Mouse (Mus musculus): ENCODE results near the gene Ncapg2.
A peak's percentile ranks its signal among the peaks of the same experiment; 100 is the strongest.

The Ncapg2 gene

DNA sequence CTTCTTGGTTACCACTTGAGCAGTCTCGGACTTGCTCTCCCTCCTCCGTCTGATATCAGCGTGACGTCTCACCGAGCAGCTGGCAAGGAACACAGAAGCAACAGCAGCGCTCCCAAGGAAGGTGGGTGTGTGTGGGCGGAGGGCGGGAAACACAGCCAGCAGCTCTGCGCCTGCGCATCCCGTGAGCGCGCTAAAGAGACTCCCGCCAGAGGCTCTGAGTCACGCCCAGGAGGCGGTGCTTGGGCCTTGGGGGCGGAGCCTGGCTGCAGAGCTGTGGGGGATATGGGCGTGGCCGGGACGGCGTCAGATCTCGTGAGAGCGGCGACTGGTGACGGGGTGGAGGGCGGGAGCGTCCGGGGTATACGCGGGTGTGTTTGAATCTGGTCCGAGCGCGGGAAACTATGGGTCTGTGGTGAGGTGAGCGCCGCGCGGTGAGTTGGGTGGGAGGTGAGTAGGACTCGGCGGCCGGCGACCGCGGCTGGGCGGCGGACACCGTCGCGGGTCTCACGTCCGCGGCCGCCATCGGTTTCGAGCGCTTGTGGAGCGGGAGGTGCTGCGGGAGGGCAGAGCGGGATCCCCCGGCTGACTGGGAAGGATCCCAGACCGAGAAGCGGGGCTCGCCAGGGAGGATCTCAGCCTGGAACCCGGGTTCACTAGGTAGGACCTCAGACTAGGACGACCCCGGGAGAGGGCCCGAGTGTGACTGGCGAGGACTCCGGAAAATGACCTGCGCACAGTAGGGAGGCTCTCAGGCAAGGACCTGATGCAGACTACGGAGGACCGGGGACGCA, at the start of gene Ncapg2:
Ncapg2 (plus strand) TSS at position 358 of the 791 bp plus-strand sequence.
- peak; percentile 100 for DNase-seq

DNA sequence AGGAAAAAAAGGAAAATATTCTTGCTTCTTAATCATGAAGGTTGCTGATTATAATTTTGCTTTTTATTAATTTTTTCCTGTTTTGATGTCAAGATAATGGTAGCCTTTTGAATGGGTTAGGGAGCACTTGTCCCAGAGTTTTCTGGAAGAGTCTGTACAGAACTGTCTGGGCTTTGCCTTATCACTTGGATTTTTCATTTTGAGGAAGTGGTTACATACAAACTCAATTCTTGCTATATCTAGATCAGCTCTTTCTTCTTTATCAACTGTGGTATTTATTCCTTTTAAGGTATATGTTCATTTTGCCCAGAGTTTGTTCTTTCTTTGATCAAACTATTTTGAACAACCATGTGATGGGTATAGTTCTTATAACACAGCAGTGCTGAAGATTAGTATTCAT, 43.1 kb upstream of the Ncapg2 start:
- DNase-seq = no peak

DNA sequence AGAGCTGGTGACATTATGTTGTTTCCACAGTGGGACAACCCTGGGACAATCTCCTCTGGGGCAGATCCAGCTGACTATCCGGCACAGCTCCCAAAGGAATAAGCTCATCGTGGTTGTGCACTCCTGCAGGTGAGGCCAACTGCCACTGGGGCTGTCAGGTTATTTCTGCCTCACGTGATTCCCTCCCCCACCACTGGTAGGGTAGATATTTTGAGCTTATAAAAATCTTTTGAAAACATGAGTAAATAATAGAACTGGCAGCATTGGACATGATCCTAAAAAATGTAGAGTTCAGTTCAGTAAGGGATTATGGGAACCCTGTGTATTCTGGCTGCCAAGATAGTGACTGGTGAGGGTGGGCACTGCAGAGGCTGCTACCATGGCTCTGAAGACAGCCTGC, 38.3 kb upstream of the Ncapg2 start:
- no peak for DNase-seq

DNA sequence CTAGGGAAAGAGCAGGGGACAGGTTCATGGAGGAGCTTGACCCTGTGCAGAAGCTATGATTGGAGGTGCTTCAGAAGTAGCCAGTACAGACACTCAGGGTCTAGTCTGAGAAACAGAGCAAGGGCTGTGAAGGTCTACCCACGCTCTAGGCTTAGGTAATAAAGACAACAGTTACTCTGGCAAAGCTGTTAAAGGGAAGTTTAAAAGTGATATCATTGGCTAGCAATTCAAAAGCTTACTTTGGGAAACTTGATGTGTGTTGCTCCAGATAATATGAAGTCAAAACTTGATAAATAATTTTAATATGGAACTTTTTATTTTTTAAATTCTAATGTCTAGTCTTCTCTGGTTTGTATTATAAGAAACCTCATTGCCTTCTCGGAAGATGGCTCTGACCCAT, 37.9 kb upstream of the Ncapg2 start:
- no peak for DNase-seq

DNA sequence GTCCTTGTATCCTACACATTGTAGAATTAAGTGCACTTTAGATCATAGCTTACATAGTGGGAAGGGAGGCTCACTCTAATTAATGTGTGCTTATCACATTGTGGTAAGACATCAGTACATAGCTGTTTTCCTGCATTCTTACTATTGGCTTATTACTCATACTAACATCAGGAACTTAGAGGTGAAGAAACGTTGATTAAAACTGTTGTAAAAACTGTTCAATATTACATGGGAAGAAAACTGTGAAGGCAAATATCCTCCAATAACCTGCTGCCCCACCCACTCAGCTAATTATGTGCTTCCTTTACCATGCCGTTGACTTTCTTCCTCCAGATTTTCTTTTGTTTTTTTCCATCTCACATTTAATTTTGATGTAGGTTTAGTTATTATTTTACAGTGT, 36.3 kb upstream of the Ncapg2 start:
- no peak for DNase-seq

DNA sequence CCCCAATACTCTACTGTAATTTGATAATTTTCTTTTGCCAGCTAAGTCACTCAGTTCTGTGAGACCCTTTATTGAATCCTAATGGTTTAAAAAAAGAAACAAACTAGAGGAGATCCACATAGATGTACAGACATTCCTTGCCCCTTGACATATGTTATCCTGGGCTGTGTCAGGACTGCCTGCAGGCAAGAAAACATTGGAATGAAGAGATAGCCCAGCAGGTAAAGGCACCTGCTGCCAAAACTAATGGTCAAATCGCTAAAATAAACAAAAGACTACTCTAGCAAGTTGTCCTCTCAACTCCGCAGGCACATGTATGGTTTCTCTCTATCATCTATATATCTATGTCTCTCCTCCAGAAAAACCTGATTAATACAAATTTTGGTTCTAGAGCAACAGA, 22.1 kb upstream of the Ncapg2 start:
- DNase-seq = no peak

DNA sequence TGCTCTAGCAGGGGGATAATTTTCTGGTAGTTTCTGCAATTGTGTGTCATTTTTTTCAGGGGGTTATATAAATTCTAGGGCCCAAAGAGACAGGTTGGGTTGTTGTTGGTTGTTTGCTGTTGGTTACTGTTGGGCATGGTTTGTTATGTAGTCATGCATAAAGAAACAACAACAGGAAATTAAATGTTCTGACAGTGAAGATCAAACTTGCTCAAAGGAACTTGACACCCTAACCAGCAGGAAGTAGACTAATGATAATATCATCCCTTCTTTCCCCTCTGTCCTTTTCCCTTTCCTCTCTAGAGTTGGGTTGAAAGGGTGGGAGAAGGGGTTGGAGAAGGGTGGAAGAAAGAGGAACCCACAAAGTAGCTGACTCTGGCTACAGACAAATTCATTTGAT, 21.2 kb upstream of the Ncapg2 start:
- no peak for DNase-seq

DNA sequence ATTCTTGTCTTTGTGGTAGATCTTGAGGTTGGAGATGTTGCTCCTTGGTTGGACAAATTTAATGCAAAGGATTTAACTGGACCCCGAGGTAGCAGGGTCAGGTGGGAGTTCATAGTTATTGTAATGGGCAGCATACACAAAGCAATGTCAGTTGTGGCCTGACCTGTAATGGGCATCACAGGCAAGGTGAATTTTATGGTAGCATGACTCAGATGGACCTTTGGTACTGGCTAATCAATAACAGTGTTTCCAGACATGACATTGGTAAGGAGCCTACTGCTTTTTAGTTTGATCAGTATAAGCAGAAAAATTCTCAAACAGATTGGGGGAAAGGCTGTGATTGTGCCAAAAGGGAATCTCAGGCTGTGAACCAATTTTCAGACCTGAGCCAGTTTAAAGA, 18.4 kb upstream of the Ncapg2 start:
- DNase-seq = no peak

DNA sequence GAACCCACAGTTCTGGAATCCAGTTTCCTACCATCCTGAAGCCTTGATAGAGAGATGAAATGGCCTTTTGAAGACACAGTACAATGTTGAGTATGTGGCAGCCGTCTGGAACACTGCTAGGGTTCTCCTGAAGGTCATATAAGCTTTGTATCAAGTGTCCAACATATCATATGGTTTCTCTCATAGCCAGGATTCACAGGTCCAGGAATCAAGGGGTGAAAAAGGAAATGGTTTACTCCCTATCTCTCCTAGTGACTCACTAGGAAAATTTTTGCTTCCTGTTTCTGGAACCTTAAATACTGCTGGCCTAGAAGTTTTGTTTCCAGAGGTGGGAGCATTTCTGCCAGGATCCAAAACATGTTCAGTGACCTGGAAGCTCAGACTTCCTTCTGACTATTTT, 15.3 kb upstream of the Ncapg2 start:
- no peak for DNase-seq

DNA sequence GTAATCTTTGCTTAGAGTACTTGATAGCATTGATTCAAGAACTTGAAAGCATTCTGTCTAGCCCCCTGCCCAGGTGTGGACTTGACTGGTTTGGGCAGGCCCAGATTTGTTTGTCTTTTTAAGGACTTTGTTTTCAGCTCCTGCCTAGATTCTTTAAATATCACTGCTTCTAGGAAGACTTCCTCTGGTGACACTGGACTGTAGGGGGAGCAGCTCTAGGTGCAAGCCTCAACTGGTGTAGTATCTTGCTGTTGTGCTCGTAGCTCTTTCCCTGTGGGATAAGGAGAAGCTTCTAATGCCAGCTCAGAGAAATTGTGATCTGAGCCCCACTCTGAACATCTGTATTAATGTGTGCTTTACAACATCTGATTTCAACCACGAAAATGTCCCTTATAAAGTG, 10.9 kb upstream of the Ncapg2 start:
- DNase-seq = no peak

DNA sequence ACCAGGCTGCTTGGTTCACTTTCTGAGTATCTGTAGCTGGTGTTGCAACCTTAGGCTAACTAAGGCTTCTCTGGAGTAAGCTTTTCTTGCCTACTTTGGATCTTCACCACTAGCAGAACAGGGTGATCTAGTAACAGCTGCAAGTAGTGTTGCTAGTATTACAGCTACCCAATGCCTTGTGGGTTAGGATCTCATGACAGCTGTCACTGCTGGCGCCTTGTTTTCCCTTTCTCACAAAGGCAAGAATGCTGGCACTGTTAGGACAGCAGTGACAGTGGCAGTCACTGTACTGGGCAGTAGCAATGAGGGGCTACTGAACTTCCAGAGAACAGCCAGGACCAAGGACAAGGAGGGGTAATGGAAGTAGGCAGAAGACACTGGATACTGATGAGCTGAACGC, 9.9 kb upstream of the Ncapg2 start:
- no peak for DNase-seq

DNA sequence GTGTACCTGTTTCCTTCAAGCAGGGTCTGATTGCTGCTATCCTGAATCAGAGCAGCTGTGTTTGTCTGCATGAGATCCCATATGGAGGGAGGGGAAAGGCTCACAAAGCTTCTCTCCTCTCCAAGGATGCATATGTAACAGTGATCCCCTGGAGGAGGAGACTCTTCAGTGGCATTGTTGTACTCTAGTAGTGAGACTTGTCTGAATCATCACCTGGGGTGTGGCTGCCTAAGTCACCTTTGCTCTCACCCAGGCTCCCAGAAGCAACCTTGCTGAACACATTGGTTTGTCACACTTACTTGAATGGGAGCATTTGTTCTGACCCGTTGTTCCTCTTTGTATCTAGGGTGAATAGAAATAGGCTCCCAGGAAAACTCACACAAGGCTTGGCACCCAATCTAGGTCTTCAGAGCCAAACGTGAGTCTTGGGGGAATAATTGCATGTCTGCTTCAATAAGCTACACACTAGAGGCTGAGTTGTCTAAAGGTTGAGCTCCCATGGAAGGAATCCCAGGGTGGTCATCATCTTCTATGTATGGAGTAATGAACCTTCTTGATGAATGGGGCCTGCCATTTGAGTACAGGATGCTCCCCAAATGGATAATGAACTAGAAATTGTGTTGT, 9.0 kb upstream of the Ncapg2 start:
- no peak for DNase-seq

DNA sequence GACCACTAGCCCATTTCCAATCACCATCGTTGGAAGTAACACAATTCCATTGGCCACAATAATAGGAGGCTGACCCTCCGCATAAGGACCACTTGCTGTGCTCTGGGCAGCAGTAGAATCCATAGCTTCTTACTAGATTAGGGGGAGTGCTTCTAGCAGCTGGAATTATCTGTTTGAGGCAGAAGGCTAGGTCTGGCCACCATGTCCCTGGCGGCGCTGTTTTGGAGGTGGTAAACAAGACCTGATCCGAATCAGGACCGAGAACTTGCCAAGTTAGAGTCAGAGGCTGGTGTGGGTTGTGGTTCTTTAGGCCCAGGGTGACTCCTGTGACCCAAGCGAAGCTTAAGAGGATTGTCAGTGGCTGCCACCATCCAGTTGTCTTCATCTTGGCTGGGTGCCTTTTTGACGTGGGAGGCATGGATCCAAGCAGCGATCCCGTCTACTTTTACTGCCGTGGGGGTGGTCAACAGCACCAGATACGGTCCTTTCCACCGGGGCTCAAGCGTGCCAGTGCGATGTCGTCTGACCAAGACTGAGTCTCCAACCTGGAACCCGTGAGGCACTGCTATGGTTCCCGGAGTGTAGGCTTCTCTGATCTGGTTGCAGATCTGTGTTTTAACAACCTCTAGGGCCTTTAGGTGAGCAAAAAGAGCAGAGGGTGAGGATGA, 1.1 kb upstream of the Ncapg2 start:
- DNase-seq = peak in 1 of 2 experiments; percentile 9

DNA sequence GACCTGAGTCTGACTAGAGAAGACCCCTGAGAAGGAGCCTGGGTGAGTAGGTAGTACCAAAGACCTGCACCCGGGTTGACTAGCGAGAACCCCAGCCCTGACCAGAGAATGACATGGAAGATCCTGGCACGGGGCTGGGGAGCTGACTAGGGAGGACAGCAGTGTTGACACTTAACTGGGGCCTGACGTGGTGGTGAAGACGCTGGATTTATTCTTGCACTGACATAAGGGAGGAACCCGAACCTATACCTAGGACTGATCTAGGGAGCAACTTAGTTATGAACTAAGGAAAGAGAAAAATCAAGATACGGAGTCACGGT, 594 bp downstream of the Ncapg2 start:
- DNase-seq = no peak

DNA sequence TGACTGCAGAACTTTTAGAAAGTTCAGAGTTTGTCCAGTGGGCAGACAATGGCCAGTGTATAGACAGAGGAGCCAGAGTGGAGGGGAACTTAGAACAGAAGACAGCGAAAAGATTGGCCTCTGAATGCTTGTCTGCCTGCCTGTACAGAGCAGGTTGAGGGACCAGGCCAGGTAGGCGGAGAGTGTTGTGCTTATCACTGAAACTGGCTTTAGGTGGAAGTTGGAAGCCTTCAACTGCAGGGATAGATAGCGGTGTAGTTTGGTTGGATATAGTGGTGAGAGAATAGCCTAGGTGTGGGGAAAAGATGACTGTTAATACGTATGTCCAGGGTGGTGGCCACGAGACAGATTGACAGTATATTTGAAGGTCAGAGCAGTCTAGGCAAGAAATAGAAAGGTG, 2.7 kb downstream of the Ncapg2 start:
- DNase-seq = no peak

DNA sequence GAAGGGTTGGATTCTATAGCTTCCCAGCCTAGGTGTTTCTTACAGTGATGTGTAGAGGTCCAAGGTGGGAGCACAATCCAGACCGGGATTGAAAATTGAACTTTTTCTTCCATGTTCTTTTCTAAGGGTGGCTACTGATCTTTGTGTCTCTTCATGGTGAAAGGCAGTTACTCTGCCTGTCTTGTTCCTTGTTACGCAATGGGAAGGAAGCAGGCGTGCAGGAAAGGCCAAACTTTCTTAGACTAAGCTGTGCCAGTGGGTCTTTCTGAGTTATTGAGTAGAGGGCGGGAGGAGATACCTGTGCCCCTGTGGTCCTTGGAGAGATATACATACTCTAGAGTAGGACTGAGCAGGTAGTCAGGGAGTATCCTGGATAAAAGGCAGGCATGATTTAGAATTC, 9.7 kb downstream of the Ncapg2 start:
- DNase-seq = no peak

DNA sequence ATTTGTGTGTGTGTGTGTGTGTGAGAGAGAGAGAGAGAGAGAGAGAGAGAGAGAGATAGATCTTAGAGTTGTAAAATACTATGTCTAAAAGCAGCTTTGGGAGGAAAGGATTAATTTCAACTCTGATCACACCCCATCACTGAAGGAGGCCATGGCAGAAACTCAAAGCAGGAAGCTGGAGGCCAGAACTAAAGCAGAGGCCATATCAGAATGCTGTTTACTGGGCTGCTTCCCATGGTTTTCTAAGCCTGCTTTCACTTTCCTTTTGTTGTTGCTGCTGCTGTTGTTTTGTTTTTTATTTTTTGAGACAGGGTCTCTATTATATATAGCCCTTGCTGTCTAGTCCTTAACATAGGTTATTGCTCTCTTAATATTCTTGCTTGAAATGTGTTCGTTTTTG, 11.3 kb downstream of the Ncapg2 start:
- peak in 1 of 2 experiments; percentile 8 for DNase-seq

DNA sequence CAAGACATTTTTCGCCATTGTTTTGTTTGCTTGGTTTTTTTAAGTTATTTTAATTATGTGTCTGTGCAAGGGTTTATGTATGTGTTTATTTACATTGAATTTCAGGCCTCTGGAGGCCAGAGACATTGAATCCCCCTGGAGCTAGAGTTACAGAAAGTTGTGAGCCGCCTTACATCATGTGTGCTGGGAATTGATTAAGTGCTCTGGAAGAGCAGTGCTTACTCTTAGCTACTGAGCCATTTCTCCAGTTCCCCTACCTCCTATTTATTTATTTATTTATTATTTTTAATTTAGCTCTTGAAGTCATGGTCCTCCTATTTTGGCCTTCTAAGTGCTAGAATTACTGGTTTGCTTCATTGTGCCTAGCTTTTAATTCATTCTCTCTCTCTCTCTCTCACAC, 16.5 kb downstream of the Ncapg2 start:
- no peak for DNase-seq

DNA sequence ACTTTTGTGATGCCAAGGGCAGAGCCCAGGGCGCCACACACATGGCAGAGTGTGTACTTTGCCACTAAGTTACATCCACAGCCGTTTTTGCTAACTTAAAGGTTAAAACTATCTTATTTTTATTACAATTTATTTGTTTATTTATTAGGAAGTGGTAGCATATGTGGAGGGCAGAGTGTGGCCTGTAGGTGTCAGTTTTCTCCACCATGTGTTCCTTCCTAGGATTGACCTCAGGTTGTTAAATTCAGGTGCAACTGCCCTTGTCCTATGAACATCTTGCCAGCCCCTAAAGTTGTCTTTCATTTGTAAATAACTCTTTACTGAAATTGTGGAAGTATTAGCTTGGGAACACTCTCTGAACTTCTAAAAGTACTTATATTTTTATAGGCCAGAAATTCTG, 20.2 kb downstream of the Ncapg2 start:
- DNase-seq = no peak

DNA sequence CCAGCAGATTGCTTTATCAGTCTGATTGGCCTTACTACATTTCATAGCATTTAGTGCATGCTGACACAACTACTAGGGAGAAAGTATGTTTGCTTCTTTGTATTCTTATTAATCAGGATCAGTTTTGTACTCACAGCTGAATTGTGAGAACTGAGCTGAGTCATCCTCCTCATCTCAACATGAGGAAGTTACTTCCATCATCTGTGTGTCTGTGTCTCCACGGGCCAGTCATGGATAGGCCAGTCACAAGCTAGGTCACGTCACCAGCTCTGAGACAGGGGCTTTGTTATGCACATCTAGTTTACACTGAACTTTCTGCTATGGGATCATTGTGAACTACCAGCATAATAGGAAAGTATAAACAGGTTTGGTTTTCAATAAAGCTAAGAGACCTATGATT, 28.5 kb downstream of the Ncapg2 start:
- no peak for DNase-seq

DNA sequence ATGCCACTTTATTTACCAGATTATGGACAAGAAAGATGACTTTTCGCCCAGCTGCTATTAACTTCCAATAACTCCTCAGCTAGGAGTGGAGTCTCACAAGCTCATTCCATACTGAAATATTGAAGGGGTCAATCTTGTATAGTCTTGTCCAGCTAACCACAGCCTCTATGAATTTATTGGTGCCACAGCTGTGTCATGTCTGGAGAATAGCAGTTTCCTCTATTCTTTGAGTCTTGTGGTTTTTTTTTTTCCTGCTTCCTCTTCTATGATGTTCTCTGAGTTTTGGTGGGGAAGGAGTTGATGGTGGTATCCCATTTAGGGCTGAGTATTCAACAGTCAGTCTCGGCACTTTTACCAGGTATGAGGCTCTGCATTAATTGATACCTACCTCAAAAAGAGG, 30.0 kb downstream of the Ncapg2 start:
- DNase-seq = no peak

DNA sequence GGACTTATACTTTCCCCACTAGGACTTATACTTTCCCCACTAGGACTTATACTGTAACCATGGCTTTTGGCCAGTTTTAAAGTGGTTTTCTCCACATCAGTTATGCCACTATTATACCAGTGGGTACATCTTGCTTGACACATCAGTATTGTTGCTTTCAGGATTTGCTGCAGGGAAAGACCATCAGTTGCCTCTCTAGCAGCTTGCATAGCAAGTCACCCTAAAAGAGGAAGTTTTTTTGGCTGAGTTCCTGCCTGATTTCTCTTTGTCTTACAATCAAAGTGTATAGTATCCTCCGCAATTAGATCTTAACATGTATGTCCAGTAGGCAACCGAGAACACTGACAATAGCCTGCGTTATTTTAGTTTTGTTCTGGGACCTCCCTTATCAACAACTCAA, 30.9 kb downstream of the Ncapg2 start:
- DNase-seq = no peak

DNA sequence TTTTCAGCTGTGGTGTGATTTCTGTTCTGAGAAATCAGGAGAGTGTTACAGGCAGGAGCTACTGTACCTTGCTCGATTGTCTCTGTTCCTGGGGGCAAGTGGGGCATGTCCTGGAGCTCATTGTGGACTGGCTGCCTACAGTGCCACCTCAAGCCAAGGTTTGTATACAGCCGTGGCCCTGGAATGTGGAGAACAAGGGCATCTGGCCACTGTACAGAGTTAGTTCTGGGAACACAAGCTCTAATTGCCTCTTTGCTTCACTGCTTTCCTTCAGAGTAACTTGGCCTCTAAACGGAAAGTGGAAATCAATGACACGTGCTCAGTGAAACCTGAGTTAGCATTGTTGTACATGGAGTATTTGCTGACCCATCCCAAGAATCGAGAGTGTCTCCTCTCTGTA, 33.4 kb downstream of the Ncapg2 start:
- DNase-seq = no peak

DNA sequence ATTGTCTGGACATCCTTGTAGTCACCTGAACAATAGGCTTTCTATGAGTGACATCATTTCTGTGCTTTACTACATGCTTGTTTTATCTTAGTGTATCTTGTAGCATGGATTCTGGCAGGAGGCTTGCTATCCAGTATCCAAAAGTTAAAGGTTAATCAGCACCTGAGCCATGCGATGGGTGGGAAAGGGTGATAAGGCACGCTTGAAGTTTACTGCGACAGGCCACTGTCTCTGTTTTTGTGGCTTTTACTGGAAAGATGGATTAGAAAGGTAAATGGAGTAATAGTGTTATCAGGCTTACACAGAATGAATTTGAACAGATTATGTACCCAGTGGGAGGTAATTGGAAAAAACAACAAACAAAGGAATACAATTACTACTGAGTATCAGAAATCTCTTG, 37.0 kb downstream of the Ncapg2 start:
- DNase-seq = no peak

DNA sequence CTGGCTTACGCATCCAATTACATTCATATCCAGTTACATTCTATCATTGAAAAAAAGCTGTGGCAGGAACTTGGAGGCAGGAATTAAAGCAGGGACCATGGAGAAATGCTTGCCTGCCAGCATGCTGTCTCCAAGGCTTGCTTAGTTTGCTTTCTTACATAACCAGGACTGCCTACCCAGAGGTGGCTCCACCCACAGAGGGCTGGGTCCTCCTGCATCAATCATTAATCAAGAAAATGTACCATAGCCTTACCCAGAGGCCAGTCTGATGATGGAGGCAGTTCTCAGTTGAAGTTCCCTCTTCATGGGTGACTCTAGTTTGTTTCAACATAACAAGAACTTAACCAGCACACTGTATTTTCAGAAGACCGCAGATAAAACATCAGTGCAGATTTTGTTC, 44.3 kb downstream of the Ncapg2 start:
- DNase-seq = no peak
